12 mouse cellular contexts compared by ENCODE assay signal in the genomic region with DNA sequence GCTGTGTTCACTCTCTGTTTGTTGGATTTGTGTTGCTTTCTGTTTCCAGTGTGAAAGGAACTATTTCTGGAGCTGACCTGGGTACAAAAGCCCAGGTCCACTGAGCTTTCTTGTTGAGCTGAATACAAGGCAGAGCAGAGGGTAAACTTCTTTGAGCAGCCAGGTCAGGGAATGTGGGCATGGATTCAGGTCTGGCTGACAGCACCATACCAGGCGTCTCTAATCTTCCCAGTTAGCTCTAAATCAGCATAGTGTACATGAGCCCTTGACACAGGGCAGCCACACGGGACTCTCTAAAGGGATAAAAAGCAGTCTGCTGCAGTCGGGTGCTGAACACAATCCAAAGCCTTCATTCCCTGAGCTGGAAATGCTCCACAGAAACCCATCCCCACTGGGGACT.
DNase-seq lines count a peak whose midpoint lies in the region; ATAC-seq and TF ChIP-seq lines count a peak whose summit lies in the region.
"Had no signal": no experiment of that assay in that cellular context is flagged by ENCODE, and none has a peak within 500 bp of the region (broad histone marks: within the 10 kb centered on the region; RNA-seq: fewer than 3 reads in every experiment).

No protein-coding gene starts in this region.

- H3K4me3 ChIP-seq in forebrain, embryonic 12.5 days (replicated peaks), result no peak overlapping the region
- no peak overlapping the region for H3K4me3 ChIP-seq in forebrain, embryonic 16.5 days (replicated peaks; ENCODE audit: low read length)
- H3K4me3 ChIP-seq in kidney, embryonic 16.5 days (ENCODE audit: low read length), result no peak overlapping the region
- no peak overlapping the region for H3K4me3 ChIP-seq in testis, adult 2 months (ENCODE audit: control insufficient read depth, low read depth, low read length)
- no peak overlapping the region for H3K4me3 ChIP-seq in limb, embryonic 10.5 days
- H3K4me3 ChIP-seq: neural tube, embryonic 13.5 days had no signal

- DNase-seq in kidney, adult 18-20 months, result peak; percentile 34
- no peak for DNase-seq in testis, postnatal 14 days (ENCODE audit: low spot score)
- DNase-seq in limb, embryonic 10.5 days (ENCODE audit: low spot score), result no peak
- DNase-seq: right cerebral cortex, postnatal 25 days; thymus, adult 18-20 months had no signal

- no peak for TF ChIP-seq POLR2A in testis, adult 2 months (IDR thresholded peaks at IDR 0.05; ENCODE audit: control insufficient read depth, low read depth, low read length)

- ATAC-seq in forebrain, embryonic 12.5 days (ENCODE audit: low FRiP score), result no peak
- no peak for ATAC-seq in forebrain, embryonic 16.5 days
- ATAC-seq in kidney, embryonic 16.5 days (ENCODE audit: low FRiP score, low TSS enrichment), result no peak
- no peak for ATAC-seq in cerebellum, adult (ENCODE audit: insufficient number of reproducible peaks, low FRiP score, low TSS enrichment)
- ATAC-seq: Patski had no signal

- 13% methylated on average over 3 of the region's 3 CpGs for WGBS in forebrain, embryonic 12.5 days
- WGBS in forebrain, embryonic 16.5 days, result 8% methylated on average over 3 of the region's 3 CpGs
- 46% methylated on average over 3 of the region's 3 CpGs for WGBS in kidney, embryonic 16.5 days
- 63% methylated on average over 3 of the region's 3 CpGs for WGBS in limb, embryonic 10.5 days

- no peak for TF ChIP-seq CTCF in testis, adult 2 months (IDR thresholded peaks at IDR 0.05; ENCODE audit: control insufficient read depth, insufficient read depth, insufficient replicate concordance, low read depth, low read length)

- no peaks in the 10 kb centered on the region for H3K27me3 ChIP-seq in forebrain, embryonic 12.5 days
- H3K27me3 ChIP-seq in forebrain, embryonic 16.5 days (replicated peaks; ENCODE audit: control insufficient read depth, insufficient read depth, low read length), result no peaks in the 10 kb centered on the region
- no peaks in the 10 kb centered on the region for H3K27me3 ChIP-seq in kidney, embryonic 16.5 days (ENCODE audit: insufficient read depth, low read length)
- no peaks in the 10 kb centered on the region for H3K27me3 ChIP-seq in testis, adult 2 months (ENCODE audit: control insufficient read depth, insufficient read depth, low read length)
- H3K27me3 ChIP-seq in limb, embryonic 10.5 days (ENCODE audit: low read depth, poor library complexity, severe bottlenecking), result no peaks in the 10 kb centered on the region; the same call in 1 of the 2 replicates
- H3K27me3 ChIP-seq: neural tube, embryonic 13.5 days; Patski had no signal

- no peak overlapping the region for H3K4me2 ChIP-seq in forebrain, embryonic 12.5 days
- no peak overlapping the region for H3K4me2 ChIP-seq in forebrain, embryonic 16.5 days (ENCODE audit: low read length)
- no peak overlapping the region for H3K4me2 ChIP-seq in kidney, embryonic 16.5 days (replicated peaks; ENCODE audit: low read depth, low read length)
- H3K4me2 ChIP-seq: neural tube, embryonic 13.5 days had no signal

- no peaks in the 10 kb centered on the region for H3K9me3 ChIP-seq in forebrain, embryonic 12.5 days
- no peaks in the 10 kb centered on the region for H3K9me3 ChIP-seq in forebrain, embryonic 16.5 days (ENCODE audit: control insufficient read depth, low read length)
- H3K9me3 ChIP-seq in kidney, embryonic 16.5 days (ENCODE audit: low read length), result no peaks in the 10 kb centered on the region
- H3K9me3 ChIP-seq in limb, embryonic 10.5 days (replicated peaks), result no peaks in the 10 kb centered on the region
- H3K9me3 ChIP-seq: neural tube, embryonic 13.5 days had no signal

- no peaks in the 10 kb centered on the region for H3K36me3 ChIP-seq in forebrain, embryonic 12.5 days (replicated peaks)
- no peaks in the 10 kb centered on the region for H3K36me3 ChIP-seq in forebrain, embryonic 16.5 days (ENCODE audit: control insufficient read depth, insufficient read depth)
- no peaks in the 10 kb centered on the region for H3K36me3 ChIP-seq in kidney, embryonic 16.5 days (ENCODE audit: insufficient read depth, low read length)
- H3K36me3 ChIP-seq in testis, adult 2 months (ENCODE audit: control insufficient read depth, insufficient read depth, low read length), result no peaks in the 10 kb centered on the region
- H3K36me3 ChIP-seq in limb, embryonic 10.5 days, result no peaks in the 10 kb centered on the region
- H3K36me3 ChIP-seq: neural tube, embryonic 13.5 days had no signal

- peaks cover 13% of the 10 kb centered on the region for H3K4me1 ChIP-seq in forebrain, embryonic 12.5 days
- peaks cover 9% of the 10 kb centered on the region for H3K4me1 ChIP-seq in forebrain, embryonic 16.5 days (replicated peaks; ENCODE audit: control insufficient read depth, insufficient read depth, low read length)
- H3K4me1 ChIP-seq in kidney, embryonic 16.5 days (ENCODE audit: insufficient read depth, low read length), result no peaks in the 10 kb centered on the region; the same call in 1 of the 2 replicates
- H3K4me1 ChIP-seq in testis, adult 2 months (ENCODE audit: control insufficient read depth, insufficient read depth, low read length), result no peaks in the 10 kb centered on the region
- peaks cover 16% of the 10 kb centered on the region for H3K4me1 ChIP-seq in limb, embryonic 10.5 days

- H3K27ac ChIP-seq in forebrain, embryonic 12.5 days, result 0 out of 2 replicates have a peak overlapping the region, but pooled peaks have one; percentile 21
- H3K27ac ChIP-seq in forebrain, embryonic 16.5 days (ENCODE audit: low read length), result no peak overlapping the region
- H3K27ac ChIP-seq in kidney, embryonic 16.5 days (ENCODE audit: low read length), result no peak overlapping the region
- peak overlapping the region; percentile 12; the same call in 1 of the 2 replicates for H3K27ac ChIP-seq in testis, adult 2 months (ENCODE audit: control insufficient read depth, insufficient read depth, low read depth, low read length)
- H3K27ac ChIP-seq in limb, embryonic 10.5 days, result 0 out of 2 replicates have a peak overlapping the region, but pooled peaks have one; percentile 20
- H3K27ac ChIP-seq: neural tube, embryonic 13.5 days had no signal

- no peak overlapping the region for H3K9ac ChIP-seq in forebrain, embryonic 12.5 days
- H3K9ac ChIP-seq in forebrain, embryonic 16.5 days (replicated peaks; ENCODE audit: low read depth, low read length), result no peak overlapping the region
- H3K9ac ChIP-seq in kidney, embryonic 16.5 days (replicated peaks; ENCODE audit: low read length), result no peak overlapping the region
- H3K9ac ChIP-seq: neural tube, embryonic 13.5 days had no signal

Comparison
In these comparisons a context has a peak if more than half of its experiments do, and no peak if none do; other contexts are left out.
1. H3K27ac ChIP-seq: peak in forebrain, embryonic 12.5 days (single experiment), testis, adult 2 months (single experiment) and limb, embryonic 10.5 days (single experiment); none in forebrain, embryonic 16.5 days (single experiment) and kidney, embryonic 16.5 days (single experiment).